Mouse (Mus musculus) Muller cell, postnatal 12 days (primary cell): ENCODE data around the gene Pygo2.

ENCODE experiments used
- DNase-seq: peaks from one replicate; pipeline ENCODE4 v3.0.0-alpha.2; 2015; ENCODE audit errors: inconsistent ontology term

Pygo2 gene

GRCm38 (mm10) chr3:89456726-89457665 is 27.0 kb downstream of the Pygo2 start:
- DNase-seq = peak; percentile 61

DNA sequence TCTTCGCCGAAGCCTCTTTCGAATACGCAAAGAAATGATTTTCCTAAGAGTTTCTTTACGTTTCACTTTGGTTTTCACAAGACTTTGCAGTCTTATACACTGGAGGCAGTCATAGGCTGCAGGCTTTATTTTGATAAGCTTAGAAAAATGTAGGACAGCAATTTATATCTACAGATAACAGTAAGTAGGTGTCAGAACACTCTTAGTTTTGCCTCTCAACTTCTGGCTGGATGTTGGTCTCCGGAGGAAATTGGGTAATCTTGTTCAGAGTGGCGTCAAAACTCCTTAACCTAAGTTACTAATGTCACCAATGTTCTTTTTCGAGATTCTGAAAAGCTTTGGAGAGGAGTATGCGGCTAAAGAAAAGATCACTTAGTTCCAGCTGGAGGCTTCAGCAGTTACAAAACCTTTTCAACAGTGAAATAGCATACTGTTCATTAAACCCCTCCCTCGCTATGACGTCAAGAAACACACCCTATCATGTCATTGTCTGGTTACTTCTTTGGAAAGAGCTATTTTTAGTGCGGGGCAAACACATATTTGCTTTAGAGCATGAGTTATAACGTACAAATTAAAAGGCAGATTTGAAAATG is 28.5 kb downstream of the Pygo2 start:
- no peak for DNase-seq

DNA sequence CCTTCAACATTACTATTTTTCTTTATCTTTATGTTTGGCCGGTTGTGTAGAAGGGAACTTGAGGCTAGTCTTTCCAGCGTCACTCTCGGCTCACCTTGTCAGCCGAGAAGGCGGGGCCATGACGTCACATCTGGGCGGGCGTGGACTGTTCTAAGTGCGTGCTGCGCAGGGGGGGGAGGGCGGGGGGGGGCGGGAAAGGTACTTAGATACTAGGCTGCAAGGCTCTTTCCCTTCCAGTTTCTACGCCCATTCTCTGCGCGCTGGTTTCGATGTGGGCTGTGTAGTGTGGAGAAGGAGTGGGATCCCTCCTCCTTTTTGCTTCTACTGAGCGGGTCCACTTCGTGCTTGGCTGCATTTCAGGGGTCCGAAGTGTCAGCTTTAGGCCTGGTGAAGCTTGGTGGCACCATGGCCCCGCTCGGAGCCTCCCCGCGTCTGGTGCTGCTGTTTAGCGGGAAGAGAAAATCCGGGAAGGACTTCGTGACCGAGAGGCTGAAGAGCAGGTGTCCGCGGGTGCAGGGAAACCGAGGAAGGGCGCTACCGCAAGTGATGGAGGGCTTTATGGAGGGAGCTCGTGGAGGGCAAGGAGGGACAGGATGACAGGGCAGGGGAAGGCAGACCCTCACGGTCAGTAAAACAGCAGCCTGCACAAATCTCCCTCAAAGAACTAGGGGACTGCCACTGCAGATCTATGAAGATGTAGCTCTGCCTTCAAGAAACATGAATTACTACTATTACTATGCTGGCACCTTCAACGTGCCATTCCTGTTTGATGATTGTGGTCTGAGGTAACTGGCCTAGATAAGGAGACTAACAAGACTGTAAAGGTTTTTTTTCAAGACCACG is 29.2 kb downstream of the Pygo2 start:
- DNase-seq = peak; percentile 91

DNA sequence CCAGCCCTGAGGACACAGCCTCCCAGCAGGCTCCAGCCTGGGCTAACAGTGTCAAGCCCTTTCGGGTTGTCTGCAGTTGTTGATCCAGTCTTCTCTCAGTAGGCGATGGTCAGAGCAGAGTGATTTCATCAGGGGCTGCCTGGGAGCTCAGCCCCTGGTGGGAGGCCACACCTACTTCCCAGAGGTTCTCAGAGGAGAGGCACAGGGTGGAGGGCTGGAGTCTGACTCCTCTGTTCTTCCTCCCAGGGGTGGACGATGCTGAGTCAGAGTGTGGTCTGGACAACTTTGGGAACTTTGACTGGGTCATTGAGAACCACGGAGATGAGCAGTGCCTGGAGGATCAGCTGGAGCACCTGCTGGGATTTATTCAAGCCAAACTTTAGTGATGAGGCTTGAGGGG is 38.3 kb downstream of the Pygo2 start:
- peak; percentile 36 for DNase-seq

DNA sequence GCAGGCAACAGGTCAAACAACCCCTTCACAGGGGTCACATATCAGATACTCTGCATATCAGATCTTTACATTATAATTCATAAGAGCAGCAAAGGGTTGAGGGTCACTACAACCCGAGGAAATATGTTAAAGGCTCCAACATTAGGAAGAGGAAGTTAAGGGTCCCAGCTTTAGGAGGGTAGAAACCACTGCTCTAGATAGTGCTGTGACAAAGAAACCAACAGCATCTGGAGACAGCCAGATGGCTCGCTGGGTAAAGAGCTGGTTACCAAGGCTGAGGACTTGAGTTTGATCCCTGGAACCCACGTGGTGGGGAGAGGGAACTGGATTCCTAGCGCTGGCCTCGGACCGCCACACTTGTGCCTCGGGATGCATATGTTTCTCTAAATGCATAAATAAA is 42.3 kb downstream of the Pygo2 start:
- DNase-seq = no peak

- DNase-seq = no peak
These were observed 43.8 kb downstream of the Pygo2 start for GRCm38 (mm10) chr3:89473838-89474237.

DNA sequence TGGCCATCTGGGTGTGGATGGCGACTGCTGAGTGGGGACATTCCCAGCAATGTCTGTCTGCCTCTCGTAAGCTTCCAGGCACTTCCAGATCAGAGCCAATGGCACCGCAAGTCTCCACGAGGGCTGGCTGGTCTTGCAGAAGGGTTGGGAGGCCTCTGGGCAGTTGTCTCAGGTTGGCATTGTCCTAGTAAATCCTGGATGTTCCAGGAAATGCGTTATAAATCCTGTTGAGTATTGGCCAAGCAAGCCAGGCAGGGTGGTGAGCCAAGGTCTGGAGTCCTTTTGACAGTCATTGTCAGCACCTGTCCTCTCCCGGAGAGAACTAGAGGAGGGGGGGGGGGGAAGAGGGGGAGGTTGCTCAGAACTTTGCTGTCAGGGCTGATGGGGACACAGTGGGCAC is 49.0 kb downstream of the Pygo2 start:
- no peak for DNase-seq

DNA sequence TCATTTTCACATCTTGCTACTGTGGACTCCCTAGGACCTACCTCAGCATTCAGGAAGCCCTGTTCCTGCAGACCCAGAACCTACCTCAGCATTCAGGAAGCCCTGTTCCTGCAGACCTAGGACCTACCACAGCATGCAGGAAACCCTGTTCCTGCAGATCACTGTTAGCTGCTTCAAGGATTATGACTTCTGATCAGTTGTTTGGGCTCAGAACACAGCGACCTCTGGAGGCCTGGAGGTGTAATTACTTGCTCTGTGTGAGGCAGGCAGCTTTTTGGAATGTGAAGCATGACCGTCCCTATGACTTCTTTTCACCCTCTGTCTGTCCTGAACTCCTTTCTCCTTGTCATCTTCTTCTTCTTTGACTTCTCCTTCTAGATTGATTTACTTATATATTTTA is 51.5 kb downstream of the Pygo2 start:
- DNase-seq = no peak

- no peak for DNase-seq
These were observed 52.2 kb downstream of the Pygo2 start for GRCm38 (mm10) chr3:89482249-89482648.
